Mouse (Mus musculus): ENCODE results near the gene Fam98c.

- TF ChIP-seq CTCF (IDR thresholded peaks at IDR 0.05; ENCODE audit: low read depth): no peak
- TF ChIP-seq EP300 (optimal IDR thresholded peaks at IDR 0.05): no peak
Observed at GRCm38 (mm10) chr7:29141416-29141815, 14.6 kb downstream of the Fam98c start.

Measured in stomach, postnatal 0 days (tissue).